Mouse (Mus musculus): ENCODE data around the gene Olfr734.

Olfr734 gene

DNA sequence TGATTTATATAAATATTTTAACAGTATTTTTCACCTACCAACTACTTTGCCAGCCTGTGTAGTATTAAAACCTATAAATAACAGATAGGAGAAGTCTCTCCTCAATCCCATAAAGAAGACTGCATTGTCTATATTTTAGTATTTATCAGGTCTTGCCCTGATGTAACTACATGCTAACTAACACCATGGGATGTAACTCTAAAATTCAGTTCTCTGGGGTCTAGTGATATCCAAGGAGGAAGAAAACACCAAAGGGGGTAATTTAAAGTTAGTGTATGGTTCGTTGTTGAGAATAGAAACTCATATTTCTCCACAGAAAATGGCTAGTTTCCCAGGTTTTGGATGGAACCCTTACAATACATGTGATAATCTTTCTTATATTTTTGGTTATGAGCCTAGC, at the start of gene Olfr734:
Gene Olfr734 (minus strand): TSS at position 101 of the 400 bp plus-strand sequence.
- no peak for DNase-seq (ENCODE audit: low spot score in 2 of 2)

DNA sequence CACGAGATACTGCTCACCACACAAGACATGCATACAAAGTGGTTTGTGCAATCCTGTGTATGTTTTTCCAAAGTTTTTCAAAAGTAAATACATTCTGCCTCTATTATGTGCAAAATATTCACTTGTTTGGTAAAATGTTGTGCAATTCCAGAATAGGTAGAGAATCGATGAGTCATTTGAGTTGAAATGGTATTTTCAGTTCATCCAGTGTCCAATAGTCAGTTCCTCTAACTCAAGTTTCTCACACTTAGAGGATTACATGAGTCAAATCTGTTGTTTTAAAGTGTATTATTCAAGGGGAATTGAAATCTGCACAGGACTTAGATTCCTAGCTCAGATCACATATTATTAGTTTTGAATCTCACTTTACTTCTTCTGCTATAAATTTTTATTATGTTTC, 37.0 kb upstream of the Olfr734 start:
- no peak for DNase-seq (ENCODE audit: low spot score in 2 of 2)

DNA sequence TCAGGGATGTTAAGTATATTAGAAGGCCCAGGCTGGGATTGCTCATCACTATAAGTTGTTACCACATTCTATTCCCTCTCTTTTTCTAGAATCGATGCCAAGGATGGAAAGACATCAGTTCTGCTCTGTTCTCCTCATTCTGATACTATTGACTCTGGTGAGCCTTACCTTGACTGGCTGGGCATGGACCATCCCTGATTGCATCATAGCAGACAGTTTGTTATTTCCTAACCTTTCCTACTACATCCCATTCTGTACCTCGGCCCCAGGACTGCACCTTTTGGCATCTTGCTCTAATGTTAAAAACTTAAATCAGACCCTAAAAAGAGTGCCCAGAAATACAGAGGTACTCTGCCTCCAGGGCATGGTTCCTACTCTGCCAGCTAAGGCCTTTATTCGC, 33.9 kb upstream of the Olfr734 start:
- no peak for DNase-seq (ENCODE audit: low spot score in 2 of 2)

DNA sequence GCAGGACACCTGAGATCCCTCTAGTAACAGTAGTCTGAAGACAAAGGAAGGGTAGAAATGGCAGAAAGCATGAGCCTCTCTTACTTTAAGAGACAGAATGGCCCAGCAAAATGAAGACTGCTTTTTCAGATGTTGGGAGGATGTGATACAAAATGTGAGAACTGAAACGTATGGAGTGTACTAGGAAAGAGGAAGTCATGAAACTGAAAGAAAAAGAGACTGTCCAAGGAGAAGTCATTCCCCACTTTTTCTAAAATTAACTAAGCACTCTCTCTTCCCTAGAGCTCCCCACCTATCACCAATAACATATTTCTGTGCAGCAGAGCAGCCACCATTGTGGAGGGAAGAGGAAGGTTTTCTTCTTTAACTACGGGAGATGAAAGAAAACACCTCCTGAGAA, 31.0 kb upstream of the Olfr734 start, which contains the start of gene Tlr11:
Gene Tlr11 (plus strand): TSS at position 322 of the 400 bp plus-strand sequence.
- DNase-seq (ENCODE audit: low spot score in 2 of 2), result no peak

DNA sequence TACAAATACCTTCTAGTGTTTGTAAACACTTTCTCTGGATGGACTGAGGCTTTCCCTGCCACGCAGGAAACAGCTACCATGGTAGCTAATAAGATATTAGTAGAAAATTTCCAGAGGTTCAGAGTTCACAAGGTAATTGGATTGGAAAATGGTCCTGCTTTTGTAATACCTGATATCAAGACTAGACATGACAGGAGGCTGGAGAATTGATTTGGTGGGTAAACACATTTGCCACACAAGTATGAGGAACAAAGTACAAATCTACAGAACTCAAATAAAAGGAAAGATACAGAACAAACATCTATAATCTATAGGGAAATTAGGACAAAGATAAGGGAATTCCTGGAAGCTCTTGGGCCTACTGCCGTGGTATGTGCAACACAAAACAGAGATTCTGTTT, 30.2 kb upstream of the Olfr734 start:
- no peak for DNase-seq (ENCODE audit: low spot score in 2 of 2)

DNA sequence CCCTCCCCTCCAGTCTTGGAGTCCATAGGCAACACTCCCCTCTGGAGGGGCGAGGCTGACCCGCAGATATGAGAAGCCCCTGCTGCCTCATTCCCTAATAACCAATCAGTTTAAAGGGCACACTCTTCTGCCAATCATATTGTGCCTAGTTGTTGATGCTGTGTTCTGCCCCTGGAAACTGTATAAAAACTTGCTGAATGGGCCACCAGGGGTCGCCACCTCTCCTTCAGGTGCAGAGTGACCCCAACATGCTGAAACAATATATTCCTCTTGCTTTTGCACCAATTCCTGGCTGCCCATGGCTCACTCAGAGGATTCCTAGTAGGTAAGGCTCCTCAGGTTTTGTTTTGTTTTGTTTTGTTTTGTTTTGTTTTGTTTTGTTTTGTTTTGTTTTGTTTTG, 25.9 kb upstream of the Olfr734 start:
- DNase-seq (ENCODE audit: low spot score in 2 of 2), result no peak

DNA sequence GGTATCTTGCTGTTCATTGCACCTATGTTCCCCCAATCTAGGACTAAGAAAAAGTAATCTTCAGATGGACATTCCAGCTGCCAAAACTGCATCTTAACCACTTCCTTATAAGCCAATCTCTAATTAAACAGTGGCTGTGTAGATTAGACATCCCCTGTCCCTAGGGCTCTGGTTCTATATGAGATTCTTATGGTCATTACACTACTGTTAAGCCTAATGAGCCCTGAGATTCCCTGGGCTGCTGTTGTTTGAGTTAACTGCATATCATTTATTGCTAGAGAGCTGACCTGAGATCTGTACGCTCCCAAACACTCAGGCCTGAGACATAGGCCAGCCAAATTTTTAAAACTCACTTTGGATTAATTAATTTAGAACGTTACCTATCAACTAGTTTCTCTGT, 22.2 kb upstream of the Olfr734 start, which contains the start of gene Olfr735:
Gene Olfr735 (minus strand): TSS at position 77 of the 400 bp plus-strand sequence.
- DNase-seq (ENCODE audit: low spot score in 2 of 2), result no peak

DNA sequence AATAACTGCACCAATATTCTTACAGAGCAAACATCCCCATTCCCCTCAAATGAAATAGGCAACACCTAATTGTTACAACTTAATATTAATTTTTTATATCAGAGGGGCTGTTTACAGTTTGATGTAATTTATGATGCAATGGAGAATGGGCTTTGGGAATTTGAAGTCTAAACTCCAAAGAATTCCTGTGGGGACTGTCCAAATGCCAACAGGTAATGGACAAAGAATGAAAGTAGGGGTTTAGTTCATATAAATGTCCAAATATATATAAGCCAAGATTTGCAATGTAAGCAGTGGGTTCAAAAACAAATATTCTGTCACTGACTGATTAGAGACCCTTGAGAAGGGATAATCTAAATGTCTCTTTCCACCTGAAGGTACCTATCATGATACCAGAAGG, 25.1 kb downstream of the Olfr734 start, which contains the start of gene Olfr733:
Gene Olfr733 (minus strand): TSS at position 101 of the 400 bp plus-strand sequence.
- DNase-seq (ENCODE audit: low spot score in 2 of 2), result no peak

DNA sequence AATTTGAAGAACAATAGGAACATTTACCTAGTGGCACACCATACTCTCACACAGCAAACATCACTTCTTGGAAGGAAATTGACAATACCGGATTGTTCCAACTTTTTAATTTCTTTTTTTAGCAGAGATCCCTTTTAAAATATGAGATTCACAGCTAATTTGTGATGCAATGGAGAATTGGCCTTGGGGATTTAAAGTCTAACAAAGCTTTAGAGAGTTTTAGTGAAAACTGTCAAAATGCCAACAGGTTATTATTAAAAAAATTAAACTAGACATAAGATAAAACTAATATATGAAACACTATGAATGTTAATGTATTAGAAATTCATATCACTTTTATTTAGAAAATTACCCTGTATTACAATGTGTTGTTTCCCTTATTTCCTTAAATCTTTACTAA, 42.5 kb downstream of the Olfr734 start, which contains the start of gene Olfr732:
Gene Olfr732 (minus strand): TSS at position 101 of the 400 bp plus-strand sequence.
- no peak for DNase-seq (ENCODE audit: low spot score in 2 of 2)

Measured in spleen, postnatal 4 days (tissue).